Mouse (Mus musculus) liver, embryonic 16.5 days (tissue): ENCODE data around the gene Ggt6. TPM values are rescaled to one million over a fixed set of nuclear protein-coding genes. Genes with fewer than 3 reads are reported as not detected.

Source experiments
- ATAC-seq: fragments of 200-750 bp; cut with Nextera tagmentation; 2 replicates; pipeline ENCODE4 v1.8.0; 2017; ENCODE audit warnings: low read depth, mild to moderate bottlenecking, moderate number of reproducible peaks, moderate library complexity
- H3K27ac ChIP-seq: fragments of 300-500 bp; sonication (generic); 2 replicates; pipeline ENCODE4 v1.5.1; 2014; ENCODE audit warnings: mild to moderate bottlenecking, low read length
- H3K27me3 ChIP-seq: fragments of 300-500 bp; sonication (generic); 2 replicates; pipeline ENCODE4 v1.6.1; 2014; ENCODE audit warnings: low read depth, low read length, mixed read lengths; ENCODE audit not compliant: control insufficient read depth, insufficient read depth
- H3K36me3 ChIP-seq: fragments of 300-500 bp; sonication (generic); 2 replicates; pipeline ENCODE4 v1.6.1; 2014; ENCODE audit warnings: mild to moderate bottlenecking; ENCODE audit not compliant: control insufficient read depth, insufficient read depth
- H3K4me1 ChIP-seq: fragments of 300-500 bp; sonication (generic); 2 replicates; pipeline ENCODE4 v1.6.1; 2014; ENCODE audit warnings: low read depth, low read length, mixed read lengths; ENCODE audit not compliant: control insufficient read depth
- H3K4me2 ChIP-seq: fragments of 300-500 bp; sonication (generic); 2 replicates; pipeline ENCODE4 v1.6.1; 2014; ENCODE audit warnings: low read depth, low read length, mixed read lengths
- H3K4me3 ChIP-seq: fragments of 300-500 bp; sonication (generic); 2 replicates; pipeline ENCODE4 v1.5.1; 2014; ENCODE audit warnings: low read depth, mild to moderate bottlenecking, low read length
- H3K9ac ChIP-seq: fragments of 300-500 bp; sonication (generic); 2 replicates; pipeline ENCODE4 v1.6.1; 2014; ENCODE audit warnings: low read depth, low read length
- H3K9me3 ChIP-seq: fragments of 300-500 bp; sonication (generic); replicated peaks from 2 replicates; pipeline ENCODE4 v1.6.1; 2016; ENCODE audit warnings: low read length; ENCODE audit not compliant: control insufficient read depth
- WGBS: fragments of 180-500 bp; shearing (Covaris S2); extraction: QIAGEN DNeasy Blood & Tissue Kit; methylation state at CpG from one replicate; pipeline ENCODE4 v1.1.7; 2014; ENCODE audit not compliant: insufficient replicate concordance; 5-methylcytosine and 5-hydroxymethylcytosine counted together
- polyA plus RNA-seq: library from polyadenylated mRNA; unstranded; fragments of >200 nt; fragmentation: Nextera tagmentation; extraction: Ambion mirVana; gene quantifications from 2 replicates; pipeline ENCODE4 v1.2.1, GENCODE M21; 2015

The Ggt6 gene
- polyA plus RNA-seq, 1 experiment from 2014 or later: 0.94 TPM

DNA sequence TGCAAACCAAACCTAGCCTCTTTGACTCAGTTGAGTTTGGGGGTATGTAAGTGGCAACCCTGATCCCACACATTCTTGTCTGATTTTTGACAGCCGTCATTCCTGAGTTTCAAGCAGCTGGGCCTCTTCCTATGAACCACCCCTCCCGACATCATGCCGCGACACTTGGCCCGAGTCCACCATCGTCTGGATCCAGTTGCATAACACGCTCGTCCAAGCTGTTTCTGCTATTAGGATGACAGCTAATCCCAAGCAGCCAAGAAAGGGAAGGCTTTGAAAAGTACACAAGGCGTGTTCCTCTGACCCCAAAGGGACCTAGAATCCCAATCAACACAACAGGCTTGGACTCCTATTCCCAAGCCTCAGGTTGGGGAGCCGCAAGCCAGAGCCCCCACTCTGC is 38.3 kb upstream of the Ggt6 start:
- no peaks in the 10 kb centered on the region for H3K27me3 ChIP-seq
- 68% methylated on average over 10 of the region's 10 CpGs for WGBS
- H3K9me3 ChIP-seq: no peaks in the 10 kb centered on the region
- H3K9ac ChIP-seq: no peak overlapping the region
- H3K27ac ChIP-seq: no peak overlapping the region
- no peak for ATAC-seq
- H3K4me1 ChIP-seq: no peaks in the 10 kb centered on the region
- no peak overlapping the region for H3K4me3 ChIP-seq
- H3K4me2 ChIP-seq: no peak overlapping the region
- no peaks in the 10 kb centered on the region for H3K36me3 ChIP-seq

DNA sequence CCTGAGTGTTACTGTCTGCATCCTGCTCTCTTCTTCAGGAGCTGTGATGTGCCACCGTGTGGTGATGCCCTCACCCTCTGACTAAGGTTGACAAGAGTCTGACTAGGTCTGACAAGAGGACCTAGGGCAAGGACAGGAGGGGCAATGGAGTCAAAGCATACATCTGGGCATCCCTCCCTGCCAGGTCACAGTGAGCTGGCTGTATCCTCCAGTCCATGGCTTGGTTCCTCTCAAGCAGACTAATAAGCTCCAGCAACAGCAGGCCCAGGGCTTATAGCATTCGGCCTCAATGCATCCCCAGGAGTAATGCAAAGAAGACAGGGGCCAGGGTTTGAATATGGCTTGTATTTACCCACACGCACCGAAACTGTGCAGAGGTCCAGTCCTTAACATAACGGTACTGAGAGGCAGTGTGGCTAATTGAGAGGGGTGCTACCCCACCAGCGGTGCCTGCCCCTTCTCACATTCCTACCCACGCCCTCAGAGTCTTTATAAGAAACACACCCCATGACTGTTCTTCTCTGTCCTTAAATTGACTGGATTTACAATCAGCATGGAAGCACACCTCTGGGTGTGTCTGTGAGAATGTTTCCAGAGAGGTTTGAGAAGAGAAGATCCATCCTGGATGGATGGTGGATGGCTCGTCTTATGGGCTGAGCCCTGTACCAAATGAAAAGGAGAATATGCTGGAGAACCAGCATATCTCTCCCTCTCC is 37.4 kb upstream of the Ggt6 start:
- Histone ChIP-seq H3K9me3 (no peaks in the 10 kb centered on the region), H3K4me2 (no peak overlapping the region), H3K27me3 (no peaks in the 10 kb centered on the region), H3K4me1 (no peaks in the 10 kb centered on the region), H3K9ac (no peak overlapping the region), H3K4me3 (no peak overlapping the region), H3K27ac (no peak overlapping the region), H3K36me3 (no peaks in the 10 kb centered on the region)
- 61% methylated on average over 8 of the region's 8 CpGs for whole genome bisulfite sequencing
- no peak for ATAC-seq

DNA sequence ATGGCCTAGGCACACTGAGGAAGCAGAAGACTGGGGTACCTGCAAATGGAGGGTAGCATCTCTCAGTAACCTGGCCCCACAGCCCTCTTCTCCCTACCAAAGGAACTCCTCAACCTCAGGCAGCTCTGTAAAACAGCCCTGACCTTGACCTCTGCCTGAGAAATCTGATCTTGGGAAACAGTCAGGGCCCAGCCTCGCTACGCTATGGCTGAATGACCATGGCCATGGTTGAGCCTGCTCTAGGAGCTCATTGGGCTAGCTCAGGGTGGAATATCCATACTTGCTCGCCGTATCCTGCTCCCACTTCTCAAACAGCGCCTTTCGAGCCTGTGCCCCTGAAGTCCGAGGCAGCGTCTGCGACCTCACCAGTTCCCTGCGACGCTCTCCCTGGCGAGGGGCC is 34.3 kb upstream of the Ggt6 start:
- Histone ChIP-seq H3K4me1 (no peaks in the 10 kb centered on the region), H3K4me3 (no peak overlapping the region), H3K27me3 (no peaks in the 10 kb centered on the region), H3K27ac (no peak overlapping the region), H3K4me2 (no peak overlapping the region), H3K36me3 (no peaks in the 10 kb centered on the region), H3K9me3 (no peaks in the 10 kb centered on the region), H3K9ac (no peak overlapping the region)
- ATAC-seq: no peak
- 78% methylated on average over 12 of the region's 12 CpGs for WGBS

DNA sequence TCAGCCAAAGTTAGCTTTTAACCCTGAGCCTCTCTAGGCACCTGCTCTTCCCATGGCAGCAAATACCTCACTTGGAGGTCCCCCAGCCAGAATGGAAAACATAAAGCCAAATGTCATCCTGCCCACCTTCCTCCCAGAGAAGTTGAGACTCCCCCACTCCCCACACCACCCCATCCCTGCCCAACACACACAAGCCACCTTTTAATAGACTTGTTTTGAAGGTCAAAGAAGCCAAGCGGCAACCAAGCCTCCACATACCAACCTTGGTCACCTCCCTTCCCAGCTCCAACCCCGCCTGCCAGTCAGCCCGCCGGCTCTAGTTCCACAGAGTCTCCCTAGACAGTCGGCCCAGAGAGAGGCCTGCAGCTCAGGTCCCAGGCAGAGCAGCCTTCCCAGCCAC is 33.3 kb upstream of the Ggt6 start:
- Histone ChIP-seq H3K36me3 (no peaks in the 10 kb centered on the region), H3K4me1 (no peaks in the 10 kb centered on the region), H3K4me2 (no peak overlapping the region), H3K4me3 (no peak overlapping the region), H3K27me3 (no peaks in the 10 kb centered on the region), H3K9me3 (no peaks in the 10 kb centered on the region), H3K27ac (no peak overlapping the region), H3K9ac (no peak overlapping the region)
- 66% methylated on average over 5 of the region's 5 CpGs for WGBS
- no peak for ATAC-seq

DNA sequence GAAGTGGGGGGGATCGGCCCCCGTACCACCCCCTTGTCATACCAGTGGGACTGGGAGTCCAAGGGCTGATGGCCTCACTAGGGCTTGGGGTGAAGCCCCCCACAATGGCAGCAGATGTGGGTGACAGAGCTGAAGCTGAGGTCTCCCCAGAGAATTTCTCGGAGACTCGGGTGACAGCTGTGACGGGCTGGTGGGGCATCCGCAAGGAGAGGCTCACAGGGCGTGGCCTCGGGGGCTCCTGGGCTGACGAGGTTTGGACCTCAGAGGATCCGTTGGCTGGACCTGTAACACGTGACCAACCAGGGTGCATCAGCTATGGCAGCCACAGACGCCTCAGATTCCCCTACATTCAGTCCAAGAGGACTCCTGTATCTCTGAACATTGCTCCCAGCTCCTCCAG is 32.4 kb upstream of the Ggt6 start:
- no peak for ATAC-seq
- Histone ChIP-seq H3K27me3 (no peaks in the 10 kb centered on the region), H3K36me3 (no peaks in the 10 kb centered on the region), H3K27ac (no peak overlapping the region), H3K4me3 (no peak overlapping the region), H3K9me3 (no peaks in the 10 kb centered on the region), H3K9ac (no peak overlapping the region), H3K4me2 (no peak overlapping the region), H3K4me1 (no peaks in the 10 kb centered on the region; the same call in 1 of the 2 replicates)
- 66% methylated on average over 12 of the region's 12 CpGs for WGBS

DNA sequence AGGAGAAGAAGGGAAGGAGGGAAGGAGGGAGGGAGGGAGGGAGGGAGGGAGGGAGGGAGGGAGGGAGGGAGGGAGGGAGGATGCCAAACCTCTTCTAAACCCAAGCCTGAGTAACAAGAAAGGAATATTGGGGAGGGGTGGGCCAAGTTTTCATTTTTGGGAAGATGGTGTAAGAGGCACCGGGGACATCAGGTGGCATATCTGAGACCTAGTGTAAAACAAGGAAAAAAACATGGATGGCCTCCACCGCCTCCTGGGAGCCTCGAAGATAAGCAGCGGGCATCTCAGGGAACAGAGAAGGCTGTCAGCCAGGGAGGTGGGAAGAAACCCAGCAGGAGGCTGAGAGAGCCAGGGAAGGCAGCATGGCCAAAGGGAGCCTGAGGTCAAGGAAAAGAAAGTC is 29.8 kb upstream of the Ggt6 start:
- ATAC-seq: no peak
- Histone ChIP-seq H3K27me3 (peaks cover under 1% of the 10 kb centered on the region; the same call in 1 of the 2 replicates), H3K27ac (no peak overlapping the region), H3K4me3 (no peak overlapping the region), H3K4me2 (no peak overlapping the region), H3K4me1 (no peaks in the 10 kb centered on the region; the same call in 1 of the 2 replicates), H3K9me3 (no peaks in the 10 kb centered on the region), H3K9ac (no peak overlapping the region), H3K36me3 (no peaks in the 10 kb centered on the region)
- 57% methylated on average over 4 of the region's 4 CpGs for WGBS

DNA sequence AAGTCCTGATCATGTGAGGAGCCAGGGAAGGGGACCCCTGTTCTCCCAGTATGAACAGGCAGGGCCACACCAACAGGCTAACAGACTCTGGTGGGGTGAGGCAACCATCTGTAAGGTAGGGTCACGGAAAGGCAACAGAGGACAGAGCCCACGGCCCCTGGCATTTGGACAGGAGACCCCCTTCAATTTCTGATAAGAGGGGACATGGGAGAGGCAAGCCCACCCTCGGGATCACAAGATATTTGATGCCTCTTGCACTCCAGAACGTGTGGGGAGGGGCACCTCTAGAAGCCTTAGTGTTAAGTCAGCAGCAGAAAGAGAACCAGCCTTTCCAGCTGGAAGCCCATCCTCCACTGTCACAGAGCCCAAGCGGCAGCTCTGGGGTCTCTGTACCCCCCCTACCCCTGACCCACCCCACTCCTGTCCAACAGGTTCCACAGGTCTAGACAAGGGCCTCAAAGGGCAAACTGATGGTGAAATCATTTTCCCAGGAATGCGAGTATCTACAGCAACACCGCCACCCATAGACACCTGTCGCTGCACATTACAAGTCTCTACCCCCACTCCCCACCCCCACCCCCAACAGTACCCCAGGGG is 29.1 kb upstream of the Ggt6 start:
- H3K4me3 ChIP-seq: no peak overlapping the region
- H3K27ac ChIP-seq: no peak overlapping the region
- H3K27me3 ChIP-seq: peaks cover 5% of the 10 kb centered on the region; the same call in 1 of the 2 replicates
- H3K4me1 ChIP-seq: peaks cover 2% of the 10 kb centered on the region
- 52% methylated on average over 8 of the region's 8 CpGs for WGBS
- H3K9ac ChIP-seq: no peak overlapping the region
- H3K36me3 ChIP-seq: no peaks in the 10 kb centered on the region
- H3K4me2 ChIP-seq: no peak overlapping the region
- no peak for ATAC-seq
- no peaks in the 10 kb centered on the region for H3K9me3 ChIP-seq

DNA sequence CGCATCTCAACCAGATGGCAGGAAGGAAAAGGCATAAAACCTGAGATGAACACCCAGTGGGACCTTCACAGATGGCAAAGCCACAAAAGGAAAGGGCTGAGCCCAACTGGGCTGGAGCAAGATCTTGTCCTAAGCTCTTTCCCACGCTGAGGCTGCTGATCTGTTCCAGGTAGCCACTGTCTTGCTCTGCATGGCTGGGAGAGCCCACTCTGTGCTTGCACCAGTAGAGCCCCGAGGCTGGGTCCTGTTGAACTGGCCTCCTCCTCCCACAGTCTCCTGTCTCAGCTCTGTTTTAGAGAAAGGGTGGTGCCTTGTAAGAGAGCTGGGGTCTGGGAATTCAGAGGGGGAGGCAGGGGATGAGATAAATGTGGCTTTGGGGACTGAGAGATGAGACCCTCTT is 28.2 kb upstream of the Ggt6 start:
- Histone ChIP-seq H3K9me3 (no peaks in the 10 kb centered on the region), H3K36me3 (no peaks in the 10 kb centered on the region), H3K4me3 (no peak overlapping the region), H3K4me2 (no peak overlapping the region), H3K4me1 (peaks cover 11% of the 10 kb centered on the region), H3K27ac (no peak overlapping the region), H3K9ac (no peak overlapping the region), H3K27me3 (peaks cover 14% of the 10 kb centered on the region)
- WGBS: 22% methylated on average over 3 of the region's 3 CpGs
- ATAC-seq: no peak

DNA sequence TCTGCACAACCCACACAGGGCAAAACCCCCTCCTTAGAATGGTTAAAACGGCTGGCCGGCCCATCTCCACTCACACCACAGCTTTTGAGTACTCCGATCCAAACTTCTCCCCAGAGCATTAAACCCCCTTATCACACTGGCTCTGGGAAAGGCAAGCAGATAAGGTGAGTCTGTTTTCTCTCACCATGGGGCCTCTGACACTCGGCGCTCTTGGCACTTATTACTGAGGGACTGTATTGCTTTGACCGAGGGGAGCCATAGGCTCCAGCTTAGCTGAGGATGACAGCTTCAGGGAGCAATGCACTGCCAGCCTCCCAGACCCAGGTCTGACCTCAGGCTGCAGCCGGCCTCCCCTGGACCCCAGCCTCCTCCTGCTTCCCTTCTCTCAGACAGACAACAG is 27.8 kb upstream of the Ggt6 start:
- Histone ChIP-seq H3K9ac (no peak overlapping the region), H3K27ac (no peak overlapping the region), H3K27me3 (peaks cover 15% of the 10 kb centered on the region), H3K36me3 (no peaks in the 10 kb centered on the region), H3K9me3 (no peaks in the 10 kb centered on the region), H3K4me3 (no peak overlapping the region), H3K4me2 (no peak overlapping the region), H3K4me1 (peaks cover 11% of the 10 kb centered on the region)
- no peak for ATAC-seq
- 13% methylated on average over 7 of the region's 7 CpGs for whole genome bisulfite sequencing
